8 mouse cellular contexts compared by ENCODE assay signal in genomic region chr14:31472451-31473061, GRCm38 (mm10). TPM values are rescaled to one million over a fixed set of nuclear protein-coding genes. Genes with fewer than 3 reads are reported as not detected.
DNase-seq lines count a peak whose midpoint lies in the region; ATAC-seq and TF ChIP-seq lines count a peak whose summit lies in the region.

No protein-coding gene starts in this region.

- H3K9me3 ChIP-seq in liver, embryonic 11.5 days (ENCODE audit: control insufficient read depth, low read length), result no peaks in the 10 kb centered on the region
- H3K9me3 ChIP-seq in limb, embryonic 10.5 days (replicated peaks), result no peaks in the 10 kb centered on the region

- in situ Hi-C loops in Patski (cut with MboI; ENCODE audit: low pct_unique_long_range_greater_than_20kb), result no loop called here

- no peaks in the 10 kb centered on the region for H3K27me3 ChIP-seq in liver, adult 2 months (ENCODE audit: control insufficient read depth, insufficient read depth, low read length)
- H3K27me3 ChIP-seq in liver, embryonic 11.5 days (replicated peaks; ENCODE audit: control insufficient read depth, insufficient read depth, low read length), result no peaks in the 10 kb centered on the region
- H3K27me3 ChIP-seq in Patski, result no peaks in the 10 kb centered on the region
- H3K27me3 ChIP-seq in limb, embryonic 10.5 days (ENCODE audit: low read depth, poor library complexity, severe bottlenecking), result no peaks in the 10 kb centered on the region

- H3K79me2 ChIP-seq in liver, adult 2 months (ENCODE audit: control insufficient read depth, insufficient read depth, low read length), result no peaks in the 10 kb centered on the region

- no peak overlapping the region for H3K9ac ChIP-seq in liver, adult 2 months (ENCODE audit: low read depth, low read length)
- H3K9ac ChIP-seq in liver, embryonic 11.5 days (ENCODE audit: low read depth, low read length), result no peak overlapping the region

- H3K27ac ChIP-seq in liver, adult 2 months (replicated peaks; ENCODE audit: insufficient read depth, low read depth, low read length), result no peak overlapping the region
- no peak overlapping the region for H3K27ac ChIP-seq in liver, embryonic 11.5 days (ENCODE audit: low read depth, low read length)
- no peak overlapping the region for H3K27ac ChIP-seq in limb, embryonic 10.5 days

- CTCF ChIA-PET in Patski (lab: Charles Lee), result interaction anchor here (0.6 to 2.1 kb wide), 23 partner anchors 9 to 305 kb away, joined by 3 to 15 read pairs (median 4); partner anchors contain the start of gene Sh3bp5

- no peaks in the 10 kb centered on the region for H3K4me1 ChIP-seq in liver, adult 2 months (ENCODE audit: control insufficient read depth, insufficient read depth, low read length)
- no peaks in the 10 kb centered on the region for H3K4me1 ChIP-seq in liver, embryonic 11.5 days (replicated peaks; ENCODE audit: control insufficient read depth, insufficient read depth, low read length)
- no peaks in the 10 kb centered on the region for H3K4me1 ChIP-seq in limb, embryonic 10.5 days

- no peak overlapping the region for H3K4me2 ChIP-seq in liver, embryonic 11.5 days

- TF ChIP-seq POLR2A in liver, adult 2 months (IDR thresholded peaks at IDR 0.05; ENCODE audit: extremely low read depth, insufficient read depth, low read length), result no peak

- ATAC-seq in liver, embryonic 11.5 days (replicated peaks; ENCODE audit: low FRiP score), result no peak
- ATAC-seq in Patski, result no peak
- ATAC-seq in hematopoietic stem cell, adult 5-6 weeks (replicated peaks in 1 of 2; ENCODE audit: insufficient read depth in 1 of 2, low FRiP score in 2 of 2, low TSS enrichment in 1 of 2, low read depth in 1 of 2, poor library complexity in 2 of 2, severe bottlenecking in 2 of 2), result peak; percentile 25 to 42
- no peak for ATAC-seq in activated CD4-positive, CD25-positive, alpha-beta regulatory T cell, adult 4 months

- no peaks in the 10 kb centered on the region for H3K36me3 ChIP-seq in liver, adult 2 months (ENCODE audit: control insufficient read depth, insufficient read depth, low read length)
- H3K36me3 ChIP-seq in liver, embryonic 11.5 days (ENCODE audit: control insufficient read depth, insufficient read depth, low read length), result no peaks in the 10 kb centered on the region
- no peaks in the 10 kb centered on the region; the same call in 1 of the 2 replicates for H3K36me3 ChIP-seq in limb, embryonic 10.5 days

- WGBS in liver, adult 2 months, result 4% methylated on average over 5 of the region's 5 CpGs
- WGBS in liver, embryonic 11.5 days, result 4% methylated on average over 5 of the region's 5 CpGs
- WGBS in limb, embryonic 10.5 days, result 9% methylated on average over 5 of the region's 5 CpGs

- POLR2A ChIA-PET in Patski (lab: Charles Lee), result interaction anchor here (0.6 to 0.9 kb wide), 3 partner anchors 36 to 108 kb away, joined by 3 to 6 read pairs (median 4); no protein-coding TSS in a partner anchor

- no peak overlapping the region for H3K4me3 ChIP-seq in liver, adult 2 months (ENCODE audit: insufficient read depth, low read depth, low read length)
- H3K4me3 ChIP-seq in liver, embryonic 11.5 days (ENCODE audit: low read depth, low read length), result no peak overlapping the region
- no peak overlapping the region for H3K4me3 ChIP-seq in limb, embryonic 10.5 days

- TF ChIP-seq CTCF in liver, adult 2 months (IDR thresholded peaks at IDR 0.05; ENCODE audit: low read depth, low read length), result peak; percentile 33
- TF ChIP-seq CTCF in Patski (IDR thresholded peaks at IDR 0.05), result peak; percentile 65

- peak; percentile 62 for DNase-seq in liver, adult 2 months (ENCODE audit: extremely low read depth, low read depth, low spot score)
- DNase-seq in liver, embryonic 11.5 days (ENCODE audit: low spot score), result no peak
- no peak for DNase-seq in Patski (ENCODE audit: low read depth, low spot score)
- DNase-seq in cerebellum, postnatal 14 days, result peak; percentile 84 to 89
- DNase-seq in limb, embryonic 10.5 days (ENCODE audit: low spot score), result peak; percentile 49
- DNase-seq in right cerebral cortex, adult 18-20 months, result peak; percentile 54

RNA-seq across cellular contexts. Expression of gene Eaf1, which starts 21.6 kb away (rescaled TPM):
- total RNA-seq in liver, adult 2 months (2014; rRNA removed), result 10.8 and 14.6 TPM in 2 replicates
- 24.1 and 24.4 TPM in 2 replicates for polyA plus RNA-seq in liver, adult 2 months (2012; rRNA removed)
- polyA plus RNA-seq in liver, embryonic 11.5 days (2014; fragmentation: Nextera tagmentation; extraction: Ambion mirVana), result 39.1 and 44.5 TPM in 2 replicates
- polyA plus RNA-seq in Patski (2021), result 45.2 TPM
- total RNA-seq in hematopoietic stem cell, adult 5-6 weeks (2017), result 16.8 and 18.8 TPM in 2 replicates
- 36.9 and 39.7 TPM in 2 replicates for polyA plus RNA-seq in limb, embryonic 10.5 days (2016; fragmentation: Nextera tagmentation; extraction: Ambion mirVana)
- 10 to 100 TPM; 12.2 to 13.5 TPM for polyA plus RNA-seq in activated CD4-positive, CD25-positive, alpha-beta regulatory T cell, adult 4 months (2017; shearing (Covaris generic))

RNA-seq across cellular contexts. Expression of gene Mettl6, which starts 22.3 kb away (rescaled TPM):
- 11.2 and 11.9 TPM in 2 replicates for total RNA-seq in liver, adult 2 months (2014; rRNA removed)
- 2.6 and 5.4 TPM in 2 replicates for polyA plus RNA-seq in liver, adult 2 months (2012; rRNA removed)
- polyA plus RNA-seq in liver, embryonic 11.5 days (2014; fragmentation: Nextera tagmentation; extraction: Ambion mirVana), result 60.9 and 68.9 TPM in 2 replicates
- 28.8 TPM for polyA plus RNA-seq in Patski (2021)
- 45.1 and 49.8 TPM in 2 replicates for total RNA-seq in hematopoietic stem cell, adult 5-6 weeks (2017)
- 75.6 and 85.8 TPM in 2 replicates for polyA plus RNA-seq in limb, embryonic 10.5 days (2016; fragmentation: Nextera tagmentation; extraction: Ambion mirVana)
- polyA plus RNA-seq in activated CD4-positive, CD25-positive, alpha-beta regulatory T cell, adult 4 months (2017; shearing (Covaris generic)), result 10 to 100 TPM; 68.1 to 79.9 TPM

RNA-seq across cellular contexts. Expression of gene Sh3bp5, which starts 36.7 kb away (rescaled TPM):
- total RNA-seq in liver, adult 2 months (2014; rRNA removed), result 37.1 and 37.7 TPM in 2 replicates
- polyA plus RNA-seq in liver, adult 2 months (2012; rRNA removed), result 22.6 and 26.1 TPM in 2 replicates
- 15.0 and 17.3 TPM in 2 replicates for polyA plus RNA-seq in liver, embryonic 11.5 days (2014; fragmentation: Nextera tagmentation; extraction: Ambion mirVana)
- polyA plus RNA-seq in Patski (2021), result 11.3 TPM
- total RNA-seq in hematopoietic stem cell, adult 5-6 weeks (2017), result 14.3 and 15.9 TPM in 2 replicates
- polyA plus RNA-seq in limb, embryonic 10.5 days (2016; fragmentation: Nextera tagmentation; extraction: Ambion mirVana), result 43.0 and 47.9 TPM in 2 replicates
- polyA plus RNA-seq in activated CD4-positive, CD25-positive, alpha-beta regulatory T cell, adult 4 months (2017; shearing (Covaris generic)), result 10 to 100 TPM; 13.1 to 13.9 TPM

Comparison
In these comparisons a context has a peak if more than half of its experiments do, and no peak if none do; other contexts are left out.
1. DNase-seq: peak in liver, adult 2 months (single experiment), cerebellum, postnatal 14 days (2 of 2), limb, embryonic 10.5 days (single experiment) and right cerebral cortex, adult 18-20 months (single experiment); none in liver, embryonic 11.5 days (single experiment) and Patski (single experiment).
2. ATAC-seq: peak in hematopoietic stem cell, adult 5-6 weeks (2 of 2); none in liver, embryonic 11.5 days (single experiment), Patski (single experiment) and activated CD4-positive, CD25-positive, alpha-beta regulatory T cell, adult 4 months (single experiment).